Mouse (Mus musculus) left cerebral cortex, adult 6 months (tissue): Measurements from ENCODE around the gene Adgrg4. TPM values are rescaled to one million over a fixed set of nuclear protein-coding genes. Genes with fewer than 3 reads are reported as not detected.

Experiments used
- long read RNA-seq, 2 experiments: library from polyadenylated mRNA; unstranded; transcript quantifications; one replicate each; pipeline ENCODE4 v2.0.0; 2019 to 2020
- polyA plus RNA-seq: library from polyadenylated mRNA; unstranded; fragments of <200 nt; fragmentation: Nextera tagmentation; gene quantifications from 2 replicates; pipeline ENCODE4 v1.2.3, GENCODE M21; 2021

The Adgrg4 gene
- not detected in 2 replicates for polyA plus RNA-seq
- long read RNA-seq, experiment 1, partial matches to known transcripts, result 0 of 1 reads
- long read RNA-seq, experiment 1, other reads (novel, unspliced or antisense), result 1 of 1 reads
- long read RNA-seq, experiment 2, result 0 reads

GRCm38 (mm10) chrX:56869863-56870262 is at the start of gene Adgrg4:
Gene Adgrg4, plus strand, starts transcription at chrX:56870163.

GRCm38 (mm10) chrX:56821765-56822603 is 48.0 kb upstream of the Adgrg4 start, which contains the start of gene Map7d3:
Gene Map7d3, minus strand, starts transcription at chrX:56822326.

GRCm38 (mm10) chrX:57042774-57043173 is 172.8 kb downstream of the Adgrg4 start, which contains the start of gene Brs3:
Gene Brs3, plus strand, starts transcription at chrX:57043074.

Other genes with a start within 250 kb of the Adgrg4 start
- 48.0 and 57.4 TPM in 2 replicates for gene Fhl1, start 138.4 kb upstream of the Adgrg4 start, polyA plus RNA-seq
- 0.04 TPM in 1 of 2 replicates, not detected in the other for gene Map7d3, start 47.8 kb upstream of the Adgrg4 start, polyA plus RNA-seq
- gene Brs3, start 172.9 kb downstream of the Adgrg4 start, polyA plus RNA-seq, result 0.05 and 0.09 TPM in 2 replicates
- gene Htatsf1, start 183.4 kb downstream of the Adgrg4 start, polyA plus RNA-seq, result 70.9 and 83.6 TPM in 2 replicates
- gene Vgll1, start 217.9 kb downstream of the Adgrg4 start, polyA plus RNA-seq, result not detected in 2 replicates